Mouse (Mus musculus) kidney, adult 11 months (tissue): ENCODE measurements at regions not wholly inside any gene's neighbourhood (a gene's known extent, or its start where the extent isn't known, plus 50 kb on each side); places are given as distances from the start of the nearest gene placed in this dataset.
A peak's percentile ranks its signal among the peaks of the same experiment; 100 is the strongest.

Experiments used
- DNase-seq: peaks from one replicate; pipeline ENCODE4 v3.0.0; 2022

DNA sequence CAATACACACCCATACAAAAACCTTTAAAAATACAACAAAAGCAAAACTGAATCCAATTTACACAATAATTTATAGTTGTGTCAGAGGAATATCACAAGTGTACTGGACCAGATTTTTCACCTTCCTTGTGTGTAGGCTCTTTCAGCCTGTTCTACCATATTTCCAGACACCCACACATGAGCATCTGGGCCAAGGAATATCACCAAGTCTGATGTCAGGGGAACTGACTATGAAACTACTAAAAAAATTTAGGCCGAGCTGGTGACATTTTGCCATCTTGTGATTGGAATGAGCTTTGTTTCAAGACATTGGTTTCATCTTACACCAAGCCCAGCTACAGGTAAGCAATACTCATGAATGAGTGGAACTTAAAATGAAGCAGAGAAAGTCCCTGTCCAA is 234.9 kb upstream of the Emcn start:
- no peak for DNase-seq

- no peak for DNase-seq
Measured at GRCm38 (mm10) chr3:137108197-137108596, 232.7 kb upstream of the Emcn start.

DNA sequence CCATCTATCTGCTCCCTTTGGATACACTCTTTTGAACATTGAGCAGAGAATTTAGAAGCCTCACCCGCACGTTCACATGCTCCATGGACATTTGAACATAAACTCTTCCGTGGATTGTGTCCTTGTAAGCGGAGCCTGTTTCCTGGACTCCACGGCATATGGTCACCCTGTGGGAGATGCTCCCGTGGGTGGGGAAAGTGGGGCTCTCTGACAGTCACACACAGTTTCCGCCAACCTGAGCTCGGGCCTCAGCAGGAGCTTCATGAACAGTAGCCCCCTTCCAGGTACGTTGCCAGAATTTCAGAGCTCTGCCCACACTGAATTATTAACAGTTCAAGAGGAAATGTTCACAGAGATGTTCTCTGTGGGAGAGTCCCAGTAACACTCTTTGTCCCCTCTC is 231.1 kb upstream of the Emcn start:
- no peak for DNase-seq

DNA sequence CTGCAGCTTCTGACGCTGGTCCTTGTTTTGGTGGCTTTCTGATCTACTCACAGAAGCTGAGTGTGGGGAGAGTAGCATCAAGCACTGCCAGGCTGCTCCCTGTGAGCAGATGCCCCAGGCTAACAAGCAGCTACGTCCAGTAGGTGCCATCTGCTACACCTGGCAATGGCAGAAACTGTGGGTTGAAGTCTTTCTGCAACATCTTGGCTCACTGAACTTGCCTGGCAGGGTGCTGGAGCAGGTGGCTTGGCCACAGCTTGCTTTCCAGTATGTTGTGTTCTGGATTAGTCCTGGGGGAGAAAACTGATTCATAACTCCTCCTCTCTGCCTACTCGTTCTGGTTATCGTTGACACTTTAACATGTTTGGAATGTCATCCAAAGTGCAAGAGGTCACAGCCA is 230.4 kb upstream of the Emcn start:
- no peak for DNase-seq

- DNase-seq = no peak
Measured at GRCm38 (mm10) chr3:137129967-137130366, 210.9 kb upstream of the Emcn start.

- DNase-seq = no peak
Measured at GRCm38 (mm10) chr3:137142041-137142440, 198.8 kb upstream of the Emcn start.

- no peak for DNase-seq
Measured at GRCm38 (mm10) chr3:137146062-137146461, 194.8 kb upstream of the Emcn start.

- no peak for DNase-seq
Measured at GRCm38 (mm10) chr3:137147405-137147804, 193.5 kb upstream of the Emcn start.

- DNase-seq = peak; percentile 85
Measured at GRCm38 (mm10) chr3:137150414-137151010, 190.4 kb upstream of the Emcn start.

- DNase-seq = no peak
Measured at GRCm38 (mm10) chr3:137151431-137151830, 189.4 kb upstream of the Emcn start.

DNA sequence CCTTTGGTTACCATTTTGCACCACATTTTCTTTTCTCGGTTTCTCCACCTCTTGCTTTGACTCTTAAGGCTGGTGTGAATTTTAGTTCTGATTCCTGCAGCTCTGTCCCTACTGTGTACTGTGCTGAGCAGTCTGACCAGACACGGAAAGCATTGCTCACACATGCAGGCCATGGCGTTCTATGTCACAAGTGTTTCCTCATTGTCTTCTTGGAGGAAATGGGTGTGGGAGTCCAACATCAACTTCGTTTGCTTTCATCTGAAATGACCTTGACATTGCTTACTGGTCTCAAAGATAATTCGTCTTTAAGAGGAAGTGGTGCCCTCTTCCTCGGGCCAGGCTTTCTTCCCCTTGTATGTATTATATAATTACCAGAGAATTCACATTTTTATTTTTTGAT is 187.6 kb upstream of the Emcn start:
- DNase-seq = peak; percentile 28

DNA sequence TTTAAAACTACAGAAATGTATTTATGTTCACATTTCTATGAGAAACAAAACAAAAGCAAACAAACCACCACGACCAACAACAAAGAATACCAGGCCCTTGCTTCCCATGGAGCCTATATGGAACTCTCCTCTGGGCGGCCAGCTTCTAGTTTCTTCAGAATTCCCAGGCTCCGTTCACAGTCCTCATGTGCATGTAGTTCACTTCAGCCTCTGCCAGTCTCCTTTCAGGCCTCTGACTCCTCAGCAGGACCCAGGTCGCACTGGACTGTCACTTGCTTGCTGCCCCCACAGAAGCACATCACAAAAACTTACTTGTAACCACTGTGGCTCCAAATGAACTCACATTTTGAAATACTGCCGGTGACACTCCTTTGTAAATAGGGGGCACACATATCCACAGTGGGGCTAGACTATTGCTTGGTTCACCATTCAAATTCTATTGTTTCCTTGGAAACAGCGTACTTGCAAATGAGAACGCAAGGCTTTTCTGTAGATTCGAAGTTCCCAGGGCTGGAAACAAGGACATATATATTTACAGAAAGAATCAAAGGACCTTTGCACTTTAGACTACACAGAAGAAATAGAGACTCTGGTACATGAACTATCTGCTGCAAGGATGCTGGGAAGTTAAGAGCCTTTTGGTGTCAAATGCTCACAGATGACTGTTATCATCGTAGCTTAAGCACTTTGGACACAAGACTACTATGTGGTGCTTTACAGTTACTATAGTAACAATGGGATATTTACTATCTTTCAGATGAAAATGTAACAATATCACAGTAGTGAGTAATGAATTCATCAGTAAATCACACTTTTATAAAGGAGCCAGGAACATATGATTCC is 186.4 kb upstream of the Emcn start:
- no peak for DNase-seq

DNA sequence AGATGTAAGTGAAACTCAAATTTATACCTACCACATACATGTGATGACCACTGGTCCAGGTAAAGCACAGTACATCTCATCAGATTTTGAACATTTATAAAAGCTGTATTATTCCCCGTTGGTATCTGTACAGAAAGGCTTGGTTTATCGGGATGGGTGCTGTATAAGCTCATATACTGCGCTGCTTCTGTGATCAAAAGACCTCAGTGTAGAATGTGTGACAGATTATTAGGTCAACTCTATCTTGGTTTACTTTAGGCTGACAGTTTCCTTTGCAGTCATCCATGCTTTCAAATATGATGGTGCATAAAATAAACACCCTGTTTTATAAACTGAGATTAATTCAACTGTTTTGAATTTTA is 185.8 kb upstream of the Emcn start:
- no peak for DNase-seq

- DNase-seq = peak; percentile 29
Measured at GRCm38 (mm10) chr3:137156250-137156975, 184.5 kb upstream of the Emcn start.

- no peak for DNase-seq
Measured at GRCm38 (mm10) chr3:137189035-137189434, 151.8 kb upstream of the Emcn start.

GRCm38 (mm10) chr3:137190489-137190888 is 150.4 kb upstream of the Emcn start:
- no peak for DNase-seq

GRCm38 (mm10) chr3:137191009-137191408 is 149.9 kb upstream of the Emcn start:
- no peak for DNase-seq

- DNase-seq = no peak
Measured at GRCm38 (mm10) chr3:137193873-137194272, 147.0 kb upstream of the Emcn start.

DNA sequence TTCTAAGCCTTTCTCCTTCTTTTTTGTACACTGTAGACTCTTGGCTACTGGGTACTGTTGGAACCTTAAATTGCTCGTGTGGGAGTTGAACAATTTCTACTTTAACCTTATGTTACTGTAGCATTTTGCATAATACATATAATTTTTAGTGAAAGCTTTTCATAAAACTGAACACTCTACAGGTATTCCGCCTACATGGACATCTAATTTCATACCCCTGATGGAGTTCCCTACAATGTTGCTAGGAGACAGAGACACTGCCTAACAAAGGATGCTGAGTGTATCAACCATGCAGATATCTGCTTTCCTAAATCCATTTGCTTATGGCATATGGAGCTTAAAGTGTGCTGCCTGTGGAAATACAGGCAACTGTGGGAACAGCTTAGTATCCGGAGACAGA is 129.2 kb upstream of the Emcn start:
- no peak for DNase-seq

DNA sequence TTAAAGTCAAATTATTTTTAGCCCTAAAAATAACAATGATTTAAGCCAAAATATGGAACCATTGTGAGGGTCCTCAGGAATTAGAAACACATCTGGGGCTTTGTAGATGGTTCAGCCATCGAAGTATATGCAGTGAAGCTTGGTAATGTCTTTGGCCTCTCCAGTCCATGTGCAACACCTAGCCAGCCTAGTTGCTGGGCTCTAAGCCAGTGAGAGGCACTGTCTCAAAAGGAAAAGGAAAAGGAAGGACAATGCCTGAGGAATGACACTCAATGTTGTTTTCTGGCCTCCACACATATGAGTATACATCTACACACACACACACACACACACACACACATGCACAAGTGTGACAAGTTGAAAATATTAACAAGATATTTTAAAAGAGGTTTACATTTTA is 124.8 kb upstream of the Emcn start:
- no peak for DNase-seq

DNA sequence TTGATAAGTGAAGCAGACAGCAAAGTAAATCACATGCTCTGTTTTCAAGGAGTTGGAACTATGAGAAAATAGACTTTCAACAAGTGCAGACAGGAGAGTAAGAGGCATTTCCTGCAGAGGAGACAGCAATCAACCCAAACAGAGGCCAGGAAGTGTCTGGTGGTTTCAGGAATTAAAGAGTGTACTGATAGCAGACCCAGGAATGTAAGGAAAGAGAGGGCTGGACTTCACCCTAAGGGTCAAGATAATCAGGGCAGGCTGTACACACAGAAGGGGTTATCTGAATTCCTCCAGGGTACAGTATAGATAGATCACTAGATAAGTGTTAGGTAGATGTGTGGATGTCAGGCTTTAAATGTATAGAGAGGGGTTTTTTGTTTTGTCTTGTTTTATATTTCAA is 123.6 kb upstream of the Emcn start:
- DNase-seq = no peak

DNA sequence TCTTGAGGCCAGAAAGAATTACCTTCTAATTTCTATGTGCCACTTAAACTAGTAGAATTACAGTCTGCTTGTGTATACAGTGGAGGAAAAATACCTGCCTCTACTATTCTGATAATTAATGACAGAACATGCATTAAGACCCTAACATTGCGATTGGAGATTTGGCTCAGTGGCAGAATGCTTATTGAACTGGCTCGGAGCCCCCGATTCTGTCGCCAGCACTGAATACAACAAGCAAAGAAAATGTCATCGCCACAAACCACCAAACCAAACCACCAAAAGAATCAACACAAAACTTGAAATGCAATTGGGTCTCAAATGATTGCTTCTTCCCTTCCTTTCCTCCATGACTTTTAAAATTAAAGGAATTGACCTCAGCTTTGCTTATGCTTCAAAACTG is 122.9 kb upstream of the Emcn start:
- no peak for DNase-seq

DNA sequence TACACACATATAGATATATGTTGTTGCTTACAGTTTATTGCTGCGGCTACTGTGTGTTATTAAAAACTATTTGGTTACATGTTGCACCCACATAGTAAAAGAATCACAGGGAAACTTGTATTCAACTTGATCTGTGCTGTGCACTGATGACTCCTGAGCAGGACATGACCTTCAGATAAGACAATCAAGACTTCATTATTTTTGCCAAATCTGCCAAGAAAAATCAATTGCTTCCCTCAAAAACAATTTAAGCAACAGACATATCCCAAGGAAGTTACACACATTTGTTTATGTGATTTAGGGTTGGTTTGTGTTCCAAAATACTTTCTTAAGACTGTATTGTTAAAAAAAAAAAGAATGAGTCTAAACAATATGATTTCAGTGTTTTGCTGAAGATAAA is 114.7 kb upstream of the Emcn start:
- DNase-seq = no peak
